Mouse (Mus musculus): ENCODE measurements around the gene Gpatch3. TPM values are rescaled to one million over a fixed set of nuclear protein-coding genes. Genes with fewer than 3 reads are reported as not detected.

Gene Gpatch3
- polyA plus RNA-seq, 1 experiment from 2014 or later: 10.0 TPM

GRCm38 (mm10) chr4:133613867-133614266, 39.3 kb downstream of the Gpatch3 start:
- Histone ChIP-seq H3K27ac (no peak overlapping the region), H3K4me1 (no peaks in the 10 kb centered on the region), H3K4me3 (no peak overlapping the region), H3K9me3 (peaks cover 10% of the 10 kb centered on the region), H3K27me3 (ENCODE audit: poor library complexity, severe bottlenecking) (no peaks in the 10 kb centered on the region), H3K36me3 (replicated peaks) (peaks cover 78% of the 10 kb centered on the region)
- 97% methylated on average over 4 of the region's 4 CpGs for whole genome bisulfite sequencing
- DNase-seq (ENCODE audit: extremely low spot score, low spot score): no peak

- H3K9me3 ChIP-seq: peaks cover 10% of the 10 kb centered on the region
- peaks cover 82% of the 10 kb centered on the region for H3K36me3 ChIP-seq (replicated peaks)
- WGBS: 91% methylated on average over 8 of the region's 8 CpGs
- no peak for DNase-seq (ENCODE audit: extremely low spot score, low spot score)
- H3K4me1 ChIP-seq: no peaks in the 10 kb centered on the region
- H3K27me3 ChIP-seq (ENCODE audit: poor library complexity, severe bottlenecking): no peaks in the 10 kb centered on the region
- H3K27ac ChIP-seq: no peak overlapping the region
- H3K4me3 ChIP-seq: no peak overlapping the region
Observed at GRCm38 (mm10) chr4:133614274-133614761, 39.8 kb downstream of the Gpatch3 start.

- peaks cover 80% of the 10 kb centered on the region for H3K36me3 ChIP-seq (replicated peaks)
- no peak overlapping the region for H3K27ac ChIP-seq
- H3K4me3 ChIP-seq: no peak overlapping the region
- no peak for DNase-seq (ENCODE audit: extremely low spot score, low spot score)
- no peaks in the 10 kb centered on the region for H3K27me3 ChIP-seq (ENCODE audit: poor library complexity, severe bottlenecking)
- peaks cover 10% of the 10 kb centered on the region for H3K9me3 ChIP-seq
- no peaks in the 10 kb centered on the region for H3K4me1 ChIP-seq
- 81% methylated on average over 10 of the region's 10 CpGs for WGBS
Observed at GRCm38 (mm10) chr4:133615416-133615815, 40.9 kb downstream of the Gpatch3 start.

GRCm38 (mm10) chr4:133617936-133618335, 43.4 kb downstream of the Gpatch3 start:
- H3K4me3 ChIP-seq: no peak overlapping the region
- no peaks in the 10 kb centered on the region for H3K4me1 ChIP-seq
- peaks cover 76% of the 10 kb centered on the region for H3K36me3 ChIP-seq (replicated peaks)
- H3K27ac ChIP-seq: no peak overlapping the region
- no peak for DNase-seq (ENCODE audit: extremely low spot score, low spot score)
- no peaks in the 10 kb centered on the region for H3K27me3 ChIP-seq (ENCODE audit: poor library complexity, severe bottlenecking)
- 97% methylated on average over 11 of the region's 11 CpGs for WGBS
- H3K9me3 ChIP-seq: no peaks in the 10 kb centered on the region; the same call in 1 of the 2 replicates

GRCm38 (mm10) chr4:133619473-133620136, 45.1 kb downstream of the Gpatch3 start:
- Histone ChIP-seq H3K4me1 (no peaks in the 10 kb centered on the region), H3K36me3 (replicated peaks) (peaks cover 71% of the 10 kb centered on the region), H3K4me3 (no peak overlapping the region), H3K27ac (no peak overlapping the region), H3K9me3 (no peaks in the 10 kb centered on the region), H3K27me3 (ENCODE audit: poor library complexity, severe bottlenecking) (no peaks in the 10 kb centered on the region)
- 80% methylated on average over 4 of the region's 4 CpGs for WGBS
- DNase-seq (ENCODE audit: extremely low spot score, low spot score): no peak

- peaks cover 70% of the 10 kb centered on the region for H3K36me3 ChIP-seq (replicated peaks)
- no peak for DNase-seq (ENCODE audit: extremely low spot score, low spot score)
Observed at GRCm38 (mm10) chr4:133620668-133621067, 46.1 kb downstream of the Gpatch3 start.

GRCm38 (mm10) chr4:133622161-133622695, 47.7 kb downstream of the Gpatch3 start:
- WGBS: 86% methylated on average over 10 of the region's 11 CpGs
- DNase-seq (ENCODE audit: extremely low spot score, low spot score): no peak
- peaks cover 75% of the 10 kb centered on the region for H3K36me3 ChIP-seq (replicated peaks)

More at GRCm38 (mm10) chr4:133620668-133621067, 46.1 kb downstream of the Gpatch3 start:
- Histone ChIP-seq H3K27me3 (ENCODE audit: poor library complexity, severe bottlenecking) (no peaks in the 10 kb centered on the region), H3K4me3 (no peak overlapping the region), H3K27ac (no peak overlapping the region), H3K4me1 (0 out of 2 replicates have a peak, but pooled peaks cover 5% of the 10 kb centered on the region), H3K9me3 (no peaks in the 10 kb centered on the region)
- 91% methylated on average over 8 of the region's 8 CpGs for WGBS

GRCm38 (mm10) chr4:133624830-133625229, 50.3 kb downstream of the Gpatch3 start:
- no peak overlapping the region for H3K27ac ChIP-seq
- no peak for DNase-seq (ENCODE audit: extremely low spot score, low spot score)
- peaks cover 18% of the 10 kb centered on the region for H3K4me1 ChIP-seq
- peaks cover 56% of the 10 kb centered on the region for H3K36me3 ChIP-seq (replicated peaks)
- WGBS: 93% methylated on average over 7 of the region's 7 CpGs
- no peaks in the 10 kb centered on the region for H3K9me3 ChIP-seq
- no peak overlapping the region for H3K4me3 ChIP-seq
- H3K27me3 ChIP-seq (ENCODE audit: poor library complexity, severe bottlenecking): no peaks in the 10 kb centered on the region

More at GRCm38 (mm10) chr4:133622161-133622695, 47.7 kb downstream of the Gpatch3 start:
- no peak overlapping the region for H3K4me3 ChIP-seq
- no peaks in the 10 kb centered on the region for H3K27me3 ChIP-seq (ENCODE audit: poor library complexity, severe bottlenecking)
- no peak overlapping the region for H3K27ac ChIP-seq
- peaks cover 18% of the 10 kb centered on the region for H3K4me1 ChIP-seq
- H3K9me3 ChIP-seq: no peaks in the 10 kb centered on the region

- 59% methylated on average over 11 of the region's 11 CpGs for WGBS
- Histone ChIP-seq H3K4me1 (peaks cover 23% of the 10 kb centered on the region), H3K4me3 (no peak overlapping the region), H3K27ac (peak overlapping the region; percentile 62), H3K9me3 (no peaks in the 10 kb centered on the region), H3K27me3 (ENCODE audit: poor library complexity, severe bottlenecking) (no peaks in the 10 kb centered on the region), H3K36me3 (replicated peaks) (peaks cover 57% of the 10 kb centered on the region)
- DNase-seq (ENCODE audit: extremely low spot score, low spot score): no peak
Observed at GRCm38 (mm10) chr4:133625621-133626071, 51.1 kb downstream of the Gpatch3 start.

GRCm38 (mm10) chr4:133626221-133626620, 51.7 kb downstream of the Gpatch3 start:
- Histone ChIP-seq H3K27ac (peak overlapping the region; percentile 62; the same call in 1 of the 2 replicates), H3K36me3 (replicated peaks) (peaks cover 57% of the 10 kb centered on the region), H3K9me3 (no peaks in the 10 kb centered on the region), H3K4me3 (no peak overlapping the region), H3K4me1 (peaks cover 29% of the 10 kb centered on the region), H3K27me3 (ENCODE audit: poor library complexity, severe bottlenecking) (no peaks in the 10 kb centered on the region)
- WGBS: 52% methylated on average over 5 of the region's 5 CpGs
- DNase-seq (ENCODE audit: extremely low spot score, low spot score): no peak

- no peak overlapping the region for H3K4me3 ChIP-seq
- no peaks in the 10 kb centered on the region for H3K9me3 ChIP-seq
- 90% methylated on average over 9 of the region's 9 CpGs for WGBS
- H3K27me3 ChIP-seq (ENCODE audit: poor library complexity, severe bottlenecking): no peaks in the 10 kb centered on the region
- peaks cover 33% of the 10 kb centered on the region for H3K4me1 ChIP-seq
- H3K36me3 ChIP-seq (replicated peaks): peaks cover 54% of the 10 kb centered on the region
- no peak for DNase-seq (ENCODE audit: extremely low spot score, low spot score)
- no peak overlapping the region for H3K27ac ChIP-seq
Observed at GRCm38 (mm10) chr4:133626621-133627020, 52.1 kb downstream of the Gpatch3 start.

- 93% methylated on average over 14 of the region's 14 CpGs for WGBS
- no peaks in the 10 kb centered on the region for H3K27me3 ChIP-seq (ENCODE audit: poor library complexity, severe bottlenecking)
- peaks cover 53% of the 10 kb centered on the region for H3K36me3 ChIP-seq (replicated peaks)
- no peak for DNase-seq (ENCODE audit: extremely low spot score, low spot score)
- H3K4me1 ChIP-seq: peaks cover 37% of the 10 kb centered on the region
- no peaks in the 10 kb centered on the region for H3K9me3 ChIP-seq
- no peak overlapping the region for H3K4me3 ChIP-seq
- no peak overlapping the region for H3K27ac ChIP-seq
Observed at GRCm38 (mm10) chr4:133627039-133627438, 52.5 kb downstream of the Gpatch3 start.

- H3K4me3 ChIP-seq: no peak overlapping the region
- H3K9me3 ChIP-seq: no peaks in the 10 kb centered on the region
- H3K4me1 ChIP-seq: peaks cover 48% of the 10 kb centered on the region
- H3K27me3 ChIP-seq (ENCODE audit: poor library complexity, severe bottlenecking): no peaks in the 10 kb centered on the region
- H3K27ac ChIP-seq: no peak overlapping the region
- DNase-seq (ENCODE audit: extremely low spot score, low spot score): no peak
- WGBS: 85% methylated on average over 2 of the region's 2 CpGs
- peaks cover 45% of the 10 kb centered on the region for H3K36me3 ChIP-seq (replicated peaks)
Observed at GRCm38 (mm10) chr4:133628517-133628916, 54.0 kb downstream of the Gpatch3 start.
